Mouse (Mus musculus) spleen, adult 2 months (tissue): Measurements from ENCODE around the gene Arfgef2. TPM values are rescaled to one million over a fixed set of nuclear protein-coding genes. Genes with fewer than 3 reads are reported as not detected.
A peak's percentile ranks its signal among the peaks of the same experiment; 100 is the strongest.

ENCODE experiments used
- DNase-seq, 2 experiments: peaks; one replicate each; pipeline versions ENCODE4 v3.0.0 to v3.0.0-alpha.2; 2012 to 2021; ENCODE audit warnings: low spot score in 2 of 2, low read depth in 1 of 2
- H3K27ac ChIP-seq: fragments of 200-500 bp; 2 replicates; pipeline ENCODE4 v1.5.1; 2012; ENCODE audit warnings: low read length, inconsistent platforms; ENCODE audit not compliant: insufficient read depth
- H3K27me3 ChIP-seq: fragments of 200-500 bp; 2 replicates; pipeline ENCODE4 v1.6.1; 2012; ENCODE audit warnings: mild to moderate bottlenecking, moderate library complexity, low read length, inconsistent platforms; ENCODE audit not compliant: control insufficient read depth, insufficient read depth
- H3K36me3 ChIP-seq: fragments of 200-500 bp; 2 replicates; pipeline ENCODE4 v1.6.1; 2012; ENCODE audit warnings: mild to moderate bottlenecking, low read length, inconsistent platforms; ENCODE audit not compliant: control insufficient read depth, insufficient read depth
- H3K4me1 ChIP-seq: fragments of 200-500 bp; 2 replicates; pipeline ENCODE4 v1.6.1; 2011; ENCODE audit warnings: inconsistent platforms; ENCODE audit not compliant: control insufficient read depth, insufficient read depth, insufficient read length
- H3K4me3 ChIP-seq: fragments of 200-500 bp; 2 replicates; pipeline ENCODE4 v1.5.1; 2011; ENCODE audit warnings: mild to moderate bottlenecking, inconsistent platforms; ENCODE audit not compliant: insufficient read depth, insufficient read length; ENCODE audit errors: extremely low read depth
- CTCF ChIP-seq: fragments of 200-500 bp; IDR thresholded peaks from 2 replicates; pipeline ENCODE4 v1.5.1; 2011; ENCODE audit warnings: mild to moderate bottlenecking, inconsistent platforms; ENCODE audit not compliant: insufficient read depth, insufficient read length, insufficient replicate concordance; ENCODE audit errors: extremely low read depth
- POLR2A ChIP-seq: fragments of 200-500 bp; IDR thresholded peaks from 2 replicates; pipeline ENCODE4 v1.6.1; 2011; ENCODE audit warnings: low read depth, low read length, inconsistent platforms
- WGBS: fragments of 180-500 bp; shearing (Covaris S2); methylation state at CpG from one replicate; pipeline ENCODE4 v1.1.7; 2018; 5-methylcytosine and 5-hydroxymethylcytosine counted together
- polyA plus RNA-seq: library from polyadenylated mRNA; depleted of rRNA; stranded (reverse); fragments of >200 nt; gene quantifications from 2 replicates; pipeline ENCODE4 v1.2.3, GENCODE M21; 2012

Gene Arfgef2
- polyA plus RNA-seq, 1 experiment: 11.6 TPM

- TF ChIP-seq CTCF (no peak), POLR2A (no peak)
Observed at GRCm38 (mm10) chr2:166822119-166822826, 16.9 kb downstream of the Arfgef2 start.

GRCm38 (mm10) chr2:166822901-166823300 lies 17.5 kb downstream of the Arfgef2 start:
- Histone ChIP-seq H3K4me3 (no peak overlapping the region), H3K27me3 (no peaks in the 10 kb centered on the region), H3K27ac (no peak overlapping the region), H3K4me1 (peaks cover 51% of the 10 kb centered on the region; the same call in 1 of the 2 replicates), H3K36me3 (no peaks in the 10 kb centered on the region)
- DNase-seq: no peak
- WGBS: 89% methylated on average over 2 of the region's 2 CpGs
- no peak for TF ChIP-seq POLR2A

More at GRCm38 (mm10) chr2:166822119-166822826, 16.9 kb downstream of the Arfgef2 start:
- Histone ChIP-seq H3K4me1 (peaks cover 47% of the 10 kb centered on the region; the same call in 1 of the 2 replicates), H3K4me3 (no peak overlapping the region), H3K36me3 (no peaks in the 10 kb centered on the region; the same call in none of the 2 replicates), H3K27ac (no peak overlapping the region), H3K27me3 (no peaks in the 10 kb centered on the region)
- no peak for DNase-seq
- WGBS: 64% methylated on average over 10 of the region's 10 CpGs

- H3K27ac ChIP-seq: no peak overlapping the region
- H3K4me3 ChIP-seq: no peak overlapping the region
- H3K4me1 ChIP-seq: peaks cover 51% of the 10 kb centered on the region; the same call in 1 of the 2 replicates
- WGBS: 92% methylated on average over 5 of the region's 5 CpGs
- no peaks in the 10 kb centered on the region for H3K27me3 ChIP-seq
- no peak for DNase-seq
- no peaks in the 10 kb centered on the region for H3K36me3 ChIP-seq
- no peak for TF ChIP-seq CTCF
Observed at GRCm38 (mm10) chr2:166824386-166824785, 19.0 kb downstream of the Arfgef2 start.

GRCm38 (mm10) chr2:166824998-166825397 lies 19.6 kb downstream of the Arfgef2 start:
- no peak for TF ChIP-seq POLR2A
- no peak for TF ChIP-seq CTCF
- H3K36me3 ChIP-seq: no peaks in the 10 kb centered on the region
- peaks cover 48% of the 10 kb centered on the region; the same call in 1 of the 2 replicates for H3K4me1 ChIP-seq
- no peaks in the 10 kb centered on the region for H3K27me3 ChIP-seq
- no peak overlapping the region for H3K4me3 ChIP-seq
- DNase-seq: no peak
- H3K27ac ChIP-seq: peak overlapping the region; percentile 82
- WGBS: 88% methylated on average over 5 of the region's 5 CpGs

GRCm38 (mm10) chr2:166826491-166827224 lies 21.3 kb downstream of the Arfgef2 start:
- H3K27ac ChIP-seq: peak overlapping the region; percentile 88
- peak; percentile 31 to 46 for DNase-seq
- TF ChIP-seq CTCF: no peak
- no peak for TF ChIP-seq POLR2A
- peaks cover 35% of the 10 kb centered on the region; the same call in 1 of the 2 replicates for H3K4me1 ChIP-seq
- no peak overlapping the region for H3K4me3 ChIP-seq
- no peaks in the 10 kb centered on the region for H3K36me3 ChIP-seq
- 31% methylated on average over 8 of the region's 8 CpGs for WGBS
- H3K27me3 ChIP-seq: no peaks in the 10 kb centered on the region

- TF ChIP-seq POLR2A (no peak), CTCF (no peak)
- Histone ChIP-seq H3K4me1 (peaks cover 28% of the 10 kb centered on the region; the same call in 1 of the 2 replicates), H3K4me3 (no peak overlapping the region), H3K36me3 (0 out of 2 replicates have a peak, but pooled peaks cover 1% of the 10 kb centered on the region), H3K27ac (no peak overlapping the region), H3K27me3 (no peaks in the 10 kb centered on the region)
- DNase-seq: no peak
- 87% methylated on average over 12 of the region's 12 CpGs for WGBS
Observed at GRCm38 (mm10) chr2:166828306-166828705, 22.9 kb downstream of the Arfgef2 start.
